Mouse (Mus musculus) right cerebral cortex, adult 18-20 months (tissue): Measurements from ENCODE around the gene Hsp90aa1.
"Not testable (repeated sequence)": the region's sequence is repeated elsewhere in the genome, so short reads cannot be mapped to it uniquely, and the experiment has no call there.

ENCODE experiments used
- DNase-seq: peaks from one replicate; pipeline ENCODE4 v3.0.0; 2022; ENCODE audit warnings: mixed read lengths

The Hsp90aa1 gene

DNA sequence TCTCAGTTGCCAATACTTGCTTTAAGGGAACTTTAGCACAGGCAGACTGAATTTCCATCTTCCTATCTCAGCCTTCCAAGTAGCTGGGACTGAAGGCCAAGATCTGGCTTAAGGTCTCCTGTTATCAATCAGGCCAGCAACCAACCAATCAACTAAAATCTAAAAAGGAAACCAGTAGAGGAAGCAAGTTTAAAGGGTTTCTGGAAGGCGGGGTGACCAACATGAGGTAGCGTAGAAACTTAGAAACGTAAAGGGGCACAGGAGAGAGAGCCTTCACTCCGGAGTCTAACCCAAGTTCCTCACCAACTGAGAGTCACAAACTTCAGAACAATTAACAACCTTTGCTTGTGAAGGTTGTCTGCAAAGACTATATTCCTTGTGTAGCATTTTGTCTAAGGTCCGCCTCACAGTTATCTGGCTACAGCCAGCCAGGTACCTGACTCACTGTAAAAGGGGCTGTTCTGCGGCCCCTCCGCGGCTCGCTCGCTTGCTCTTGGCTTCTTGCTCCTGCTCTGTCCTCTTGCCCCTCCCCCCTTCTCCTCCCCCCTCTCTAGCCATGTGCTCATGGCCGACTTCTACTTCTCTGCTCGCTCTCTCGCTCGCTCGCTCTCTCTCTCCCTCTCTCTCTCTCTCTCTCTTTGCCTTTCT lies 3.9 kb downstream of the Hsp90aa1 start:
- DNase-seq: no peak

DNA sequence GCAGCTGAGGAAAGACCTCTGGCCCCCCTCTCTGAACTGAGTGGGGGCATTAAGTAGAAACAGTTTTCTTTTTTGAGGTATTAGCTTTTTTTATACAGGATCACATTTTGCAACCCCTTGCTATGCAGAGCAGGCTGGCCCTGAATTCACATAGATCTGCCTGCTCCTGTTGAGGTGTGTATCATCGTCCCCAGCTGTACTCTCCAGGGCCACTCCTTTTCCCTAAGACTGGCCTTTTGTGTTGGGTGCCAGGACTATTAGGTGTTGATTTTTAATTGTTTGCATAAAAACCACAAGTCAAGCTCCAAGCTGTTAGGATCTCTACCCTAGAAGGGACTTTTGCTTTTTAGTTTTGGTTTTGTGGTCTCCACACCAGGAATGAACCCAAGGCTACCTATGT lies 4.4 kb downstream of the Hsp90aa1 start:
- DNase-seq: no peak

DNA sequence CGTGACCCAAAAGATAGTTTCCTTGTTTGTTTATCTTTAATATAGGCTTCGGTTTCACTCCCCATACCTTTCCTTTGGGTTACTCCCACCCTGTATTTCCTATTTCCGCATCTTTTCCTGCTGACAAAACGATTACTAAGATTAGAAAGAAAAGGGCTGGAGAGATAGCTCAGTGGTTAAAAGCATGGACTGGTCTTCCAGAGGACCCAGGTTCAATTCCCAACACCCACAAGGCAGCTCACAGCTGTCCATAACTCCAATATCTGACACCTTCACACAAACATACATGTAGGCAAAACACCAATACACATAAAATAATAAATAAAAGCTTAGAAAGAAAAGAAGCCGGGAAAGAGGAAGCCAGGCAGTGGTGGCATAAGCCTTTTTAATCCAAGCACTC lies 5.1 kb downstream of the Hsp90aa1 start:
- no peak for DNase-seq

DNA sequence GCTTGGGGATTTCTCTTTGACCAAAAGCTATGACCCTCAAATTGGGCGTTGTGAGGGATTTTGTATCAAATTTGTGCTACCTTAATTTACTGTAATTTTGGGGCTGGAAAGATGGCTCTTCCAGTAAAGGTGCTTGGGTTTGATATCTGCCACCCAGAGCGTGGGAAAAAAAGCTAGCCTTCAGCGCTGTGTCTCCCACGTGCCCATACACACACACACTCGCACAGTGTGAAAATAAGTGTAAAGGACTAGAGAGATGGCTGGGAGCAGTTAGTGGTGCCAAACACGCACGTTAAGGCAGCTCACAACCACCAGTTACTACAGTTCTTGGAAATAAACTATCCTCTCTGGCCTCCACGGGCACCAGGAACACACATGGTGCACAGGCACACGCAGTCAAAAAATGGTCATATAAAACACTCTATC lies 5.5 kb downstream of the Hsp90aa1 start:
- DNase-seq: no peak

DNA sequence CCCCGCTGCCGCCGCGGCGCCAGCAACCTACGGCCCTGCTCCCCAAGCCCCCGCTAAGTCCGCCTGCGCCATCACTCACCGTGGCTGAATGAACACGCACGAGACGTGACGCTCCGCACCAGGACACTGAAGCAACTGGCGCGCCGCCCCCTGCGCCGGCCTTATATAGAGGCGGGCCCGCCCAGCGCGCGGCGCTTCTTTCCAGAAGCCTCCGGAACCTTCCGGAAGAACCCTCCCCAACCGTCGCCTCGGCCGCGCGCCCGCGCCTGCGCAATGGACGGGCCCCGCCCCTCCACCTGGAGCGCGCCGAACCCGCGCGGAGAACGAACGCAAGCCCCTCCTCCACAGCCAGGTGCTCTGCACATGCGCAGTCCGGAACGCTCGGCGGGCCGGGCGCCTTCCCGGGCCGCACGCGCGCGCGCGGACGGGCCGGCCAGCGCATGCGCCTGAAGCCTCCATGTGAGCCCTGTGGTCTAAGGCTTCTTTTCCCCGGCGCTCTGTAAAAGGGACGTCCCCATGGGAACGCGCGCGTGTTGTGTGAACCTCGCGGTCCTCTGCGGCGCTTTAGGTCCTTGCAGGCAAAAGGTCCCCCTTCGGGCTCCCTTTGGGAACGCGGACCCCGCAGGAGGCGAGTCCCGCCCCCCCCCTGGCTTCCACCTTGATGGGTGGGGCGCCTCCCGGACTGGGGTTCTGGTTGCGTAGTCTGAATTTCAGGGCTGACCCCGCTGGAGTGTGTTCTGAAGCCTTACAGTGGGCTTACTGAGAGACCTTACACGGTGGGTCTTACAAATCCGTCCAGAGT lies 6.2 kb downstream of the Hsp90aa1 start:
- peak; percentile 96 for DNase-seq

DNA sequence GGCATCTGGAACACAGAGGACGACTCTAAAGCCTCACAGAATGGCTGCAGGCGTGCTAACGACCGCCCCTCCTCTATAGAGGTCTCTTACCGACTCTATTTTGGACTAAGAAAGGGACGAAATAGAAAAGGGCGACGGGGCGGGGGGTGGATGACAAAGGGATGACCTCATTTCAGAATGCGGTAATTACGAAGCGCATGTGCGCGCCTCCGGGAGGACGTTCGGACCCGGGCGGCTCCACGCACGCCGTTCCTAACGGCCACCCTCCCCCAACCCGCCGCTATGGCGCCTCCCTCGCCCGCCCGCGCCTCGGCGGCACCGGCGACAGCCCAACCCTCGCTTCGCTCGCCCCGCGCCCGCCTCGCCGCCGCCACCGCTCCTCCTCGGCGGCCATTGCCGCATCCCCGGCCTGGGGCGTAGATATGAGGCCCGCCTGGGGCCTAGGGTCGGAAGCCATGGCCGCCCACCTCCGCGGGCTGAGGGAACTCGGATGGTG lies 6.8 kb downstream of the Hsp90aa1 start:
- peak; percentile 71 for DNase-seq

DNA sequence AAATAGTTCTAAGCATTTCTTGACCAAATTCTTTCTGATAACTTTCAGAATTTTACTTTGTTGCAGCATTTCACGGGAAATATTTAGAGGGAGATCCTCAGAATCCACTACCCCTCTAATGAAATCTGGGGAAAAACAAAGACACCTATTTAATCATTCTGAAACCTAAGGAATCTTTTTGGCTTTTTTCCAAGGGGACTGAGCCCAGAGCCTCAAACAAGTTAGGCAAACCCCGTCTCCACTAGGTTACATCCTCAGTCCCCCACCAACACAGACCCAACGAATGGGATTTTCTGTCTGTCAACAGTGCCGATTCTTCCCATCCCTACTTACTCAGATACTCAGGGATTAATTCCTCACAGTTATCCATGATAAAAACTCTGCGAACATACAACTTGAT lies 9.2 kb downstream of the Hsp90aa1 start:
- not testable (repeated sequence) for DNase-seq

DNA sequence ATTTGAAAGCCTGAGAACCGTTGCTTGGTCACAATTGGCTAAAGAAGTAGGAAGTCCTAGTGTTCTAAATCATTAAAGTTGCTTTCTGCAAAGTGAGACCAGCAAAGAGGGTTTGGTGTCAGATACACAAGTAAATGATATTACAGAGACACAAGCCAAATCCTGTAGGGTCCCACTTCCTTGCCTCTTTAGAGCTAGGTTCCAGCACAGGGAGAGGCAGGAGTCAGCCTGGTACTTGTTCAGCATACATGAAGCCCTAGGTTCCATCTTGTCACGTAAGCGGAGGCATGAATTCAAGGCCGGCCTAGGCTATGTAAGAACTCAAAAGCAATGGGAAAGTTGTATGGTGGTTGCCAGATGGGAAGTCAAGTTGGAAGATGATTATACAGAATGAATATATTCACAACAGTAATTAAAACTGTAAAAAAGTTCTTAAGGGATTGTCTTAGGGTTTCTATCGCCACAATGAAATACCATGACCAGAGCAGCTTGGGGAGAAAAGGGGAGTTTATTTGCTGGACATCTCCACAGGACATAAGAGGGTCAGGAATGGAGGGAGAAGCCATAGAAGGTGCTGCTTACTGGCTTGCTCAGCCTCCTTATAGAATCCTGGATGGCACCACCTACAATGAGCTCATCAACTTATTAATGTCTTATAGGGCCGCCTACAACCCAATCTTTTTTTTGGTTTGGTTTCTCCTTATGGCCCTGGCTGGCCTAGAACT lies 12.4 kb downstream of the Hsp90aa1 start:
- DNase-seq: no peak

DNA sequence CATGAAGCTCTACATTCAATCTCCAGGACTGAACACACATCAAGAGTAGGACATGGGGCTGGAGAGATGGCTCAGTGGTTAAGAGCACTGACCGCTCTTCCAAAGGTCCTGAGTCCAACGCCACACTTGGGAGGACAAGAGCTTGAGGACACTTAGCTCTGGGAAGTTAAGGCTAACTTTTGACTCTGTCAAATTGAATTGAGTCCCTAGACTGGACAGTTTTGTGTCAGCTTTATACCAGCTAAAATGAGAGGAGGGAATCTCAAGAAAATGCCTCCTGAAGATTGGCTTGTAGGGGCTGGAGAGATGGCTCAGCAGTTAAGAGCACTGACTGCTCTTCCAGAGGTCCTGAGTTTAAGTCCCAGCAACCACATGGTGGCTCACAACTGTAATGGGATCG lies 13.6 kb downstream of the Hsp90aa1 start:
- DNase-seq: not testable (repeated sequence)

DNA sequence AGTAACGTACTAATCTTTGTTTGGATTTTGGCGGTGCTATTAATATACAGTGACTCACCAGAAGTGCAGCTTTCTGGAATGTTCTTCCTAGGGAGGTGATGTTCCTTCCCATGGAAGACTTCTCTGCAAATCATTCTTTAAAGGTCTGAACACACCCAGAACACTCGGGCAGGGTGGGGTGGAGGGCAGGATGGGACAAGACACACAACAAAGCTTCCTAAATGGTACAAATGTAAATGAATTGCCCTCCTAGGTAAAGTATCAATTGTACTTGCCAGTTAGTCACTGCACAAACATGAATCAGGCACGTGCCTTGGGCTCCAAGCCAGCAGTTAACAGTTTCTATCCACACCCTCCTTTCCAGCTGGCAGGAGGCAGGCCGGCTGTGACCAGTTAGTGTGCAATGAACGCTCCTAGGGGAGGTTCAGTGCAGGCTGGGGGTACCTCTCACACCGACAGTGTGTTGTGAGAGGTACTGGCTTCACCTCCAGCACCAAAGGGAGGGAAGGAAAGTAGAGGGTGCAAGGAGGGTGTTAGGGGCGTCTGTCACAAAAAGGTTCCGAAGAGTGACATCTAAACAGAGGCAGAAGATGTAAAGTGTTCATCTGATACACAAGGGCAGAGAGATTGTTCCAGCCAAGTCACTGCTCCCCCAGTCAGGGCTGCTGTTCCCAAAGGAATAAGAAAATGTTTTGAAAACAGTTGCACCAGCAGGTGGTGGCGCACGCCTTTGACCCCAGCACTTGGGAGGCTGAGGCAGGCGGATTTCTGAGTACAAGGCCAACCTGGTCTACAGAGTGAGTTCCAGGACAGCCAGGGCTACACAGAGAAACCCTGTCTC lies 14.4 kb downstream of the Hsp90aa1 start:
- DNase-seq: peak; percentile 52

DNA sequence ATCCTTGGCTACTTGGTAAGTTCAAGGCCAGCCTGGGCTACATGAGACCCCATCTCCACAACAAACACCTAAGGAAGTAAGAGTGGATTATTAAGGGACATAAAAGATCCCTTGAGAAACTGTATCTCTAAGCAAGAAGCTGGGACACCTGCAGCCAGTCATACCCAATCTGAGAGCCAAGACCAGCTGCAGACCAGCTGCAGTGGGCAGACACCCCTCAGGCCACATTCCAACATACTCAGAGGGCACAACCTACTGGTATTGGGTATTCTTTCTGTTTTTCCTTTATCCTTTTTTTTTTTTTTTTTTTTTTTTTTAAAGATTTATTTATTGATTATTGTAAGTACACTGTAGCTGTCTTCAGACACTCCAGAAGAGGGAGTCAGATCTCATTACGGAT lies 18.9 kb downstream of the Hsp90aa1 start:
- DNase-seq: no peak

DNA sequence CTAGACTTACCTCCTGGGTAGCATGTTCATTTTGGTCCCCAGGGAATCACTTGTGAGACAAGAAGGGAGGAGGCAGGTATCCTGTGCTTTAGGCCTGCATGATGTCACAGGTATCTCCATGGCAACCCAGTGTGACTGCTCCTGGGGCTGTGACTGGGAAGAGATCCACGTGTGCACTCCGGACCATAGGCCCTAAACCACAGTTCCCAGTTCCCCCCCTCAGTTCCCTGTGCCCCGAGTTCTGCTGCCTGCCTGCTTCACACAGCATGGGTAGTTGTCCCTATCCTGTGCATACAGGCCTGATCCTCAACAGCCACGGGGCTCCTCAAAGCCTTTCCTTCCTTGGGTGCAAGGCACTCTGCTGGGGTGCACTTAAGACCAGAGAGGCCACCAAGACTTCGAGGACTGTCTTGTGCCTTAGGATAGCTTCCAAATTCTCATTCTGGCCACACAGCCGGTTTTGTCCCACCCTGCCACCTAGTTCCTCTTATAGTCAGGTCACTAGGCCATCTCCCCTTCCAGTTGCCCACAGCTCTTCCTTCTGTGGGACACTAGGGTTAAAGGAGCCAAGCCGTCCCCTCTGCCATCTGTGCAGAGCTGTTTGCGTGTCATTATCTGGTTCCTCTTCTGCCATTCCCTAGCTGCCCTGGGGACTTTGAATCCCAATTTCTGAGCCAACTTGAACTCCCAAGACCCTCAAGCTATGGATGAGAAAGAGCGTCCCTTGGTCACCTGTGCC lies 19.8 kb downstream of the Hsp90aa1 start, which contains the start of gene 1700001K19Rik:
1700001K19Rik (minus strand) TSS at position 59 of the 739 bp plus-strand sequence.
- no peak for DNase-seq

DNA sequence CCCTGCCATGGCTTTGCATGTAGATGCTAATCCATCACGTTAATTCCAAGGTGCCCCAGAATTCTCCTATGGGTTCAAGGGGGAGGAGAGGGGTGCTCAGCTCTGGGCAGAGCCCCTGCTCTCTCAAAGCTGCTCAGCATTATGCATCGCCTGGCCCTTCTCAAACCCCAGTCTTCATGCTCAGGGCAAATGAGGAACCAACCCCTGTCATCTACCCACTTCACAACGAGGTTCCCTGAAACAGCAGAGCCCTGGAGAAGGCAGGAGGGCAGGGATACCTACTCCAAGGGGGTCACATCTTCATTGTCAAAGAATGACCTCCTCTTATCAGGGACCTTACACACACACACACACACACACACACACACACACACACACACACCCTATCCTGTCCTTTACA lies 20.6 kb downstream of the Hsp90aa1 start:
- DNase-seq: no peak

DNA sequence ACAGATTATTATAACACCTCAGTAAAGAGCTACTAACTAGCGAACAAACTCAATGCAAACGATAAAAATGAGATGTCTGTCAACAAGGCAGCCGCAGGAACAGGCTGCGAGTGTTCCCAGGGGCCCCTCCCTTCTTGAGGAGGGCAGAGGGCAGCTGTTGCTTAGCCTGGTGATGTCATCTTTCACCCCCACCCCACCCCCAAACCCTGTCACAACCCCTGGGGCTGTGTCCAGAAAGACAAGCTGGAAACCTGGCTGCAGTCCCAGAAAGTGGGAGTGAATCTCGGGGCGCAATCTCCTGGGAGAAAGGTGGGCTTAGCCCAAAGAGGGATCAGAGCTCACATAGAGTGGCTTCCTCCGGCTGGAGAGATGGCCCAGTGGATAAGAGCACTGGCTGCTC lies 21.3 kb downstream of the Hsp90aa1 start:
- no peak for DNase-seq

DNA sequence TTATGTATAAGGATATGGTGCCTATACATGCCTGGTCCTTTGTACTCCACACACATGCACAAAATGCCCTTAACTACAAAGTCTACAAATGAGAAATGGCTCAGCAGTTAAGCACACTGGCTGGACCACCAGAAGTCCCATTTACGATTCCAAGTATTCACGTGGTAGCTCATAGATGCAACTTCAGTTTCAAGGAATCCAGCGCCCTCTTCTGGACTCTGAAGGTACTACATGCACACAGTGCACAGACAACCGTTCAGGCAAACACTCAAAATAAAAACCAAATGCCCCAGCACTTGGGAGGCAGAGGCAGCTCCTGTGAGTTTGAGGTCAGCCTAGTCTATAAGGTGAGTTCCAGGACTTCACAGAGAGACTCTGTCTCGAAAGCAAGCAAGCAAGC lies 28.3 kb downstream of the Hsp90aa1 start:
- DNase-seq: no peak

DNA sequence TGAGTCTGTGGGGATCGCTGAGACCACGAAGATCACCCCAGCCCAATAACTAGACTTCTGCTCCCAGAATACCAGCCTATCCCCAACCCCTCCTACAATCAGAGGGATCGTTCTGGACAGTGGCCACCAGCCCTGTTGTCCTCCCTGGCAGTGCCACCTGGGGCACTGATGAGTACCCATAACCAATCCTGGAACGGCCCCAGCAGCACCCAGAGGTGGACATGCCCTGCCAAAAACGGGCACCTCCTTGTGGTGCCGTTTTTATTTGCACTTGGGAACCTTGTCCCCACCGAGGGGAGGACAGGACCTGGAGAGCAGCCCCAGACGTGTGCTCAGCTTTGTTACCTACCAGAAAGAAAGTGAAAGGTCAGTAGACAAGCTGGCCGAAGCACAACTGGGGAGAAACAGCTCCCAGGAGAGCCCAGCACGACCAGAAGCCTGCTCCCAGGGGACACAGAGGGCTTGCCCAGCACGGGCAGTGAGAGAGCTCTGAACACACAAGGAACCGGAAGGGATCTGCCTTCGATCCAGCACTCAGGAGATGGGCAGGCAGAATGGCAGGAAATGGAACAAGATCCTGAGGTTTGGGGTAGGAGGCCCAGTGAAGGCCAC lies 35.0 kb downstream of the Hsp90aa1 start:
- no peak for DNase-seq

DNA sequence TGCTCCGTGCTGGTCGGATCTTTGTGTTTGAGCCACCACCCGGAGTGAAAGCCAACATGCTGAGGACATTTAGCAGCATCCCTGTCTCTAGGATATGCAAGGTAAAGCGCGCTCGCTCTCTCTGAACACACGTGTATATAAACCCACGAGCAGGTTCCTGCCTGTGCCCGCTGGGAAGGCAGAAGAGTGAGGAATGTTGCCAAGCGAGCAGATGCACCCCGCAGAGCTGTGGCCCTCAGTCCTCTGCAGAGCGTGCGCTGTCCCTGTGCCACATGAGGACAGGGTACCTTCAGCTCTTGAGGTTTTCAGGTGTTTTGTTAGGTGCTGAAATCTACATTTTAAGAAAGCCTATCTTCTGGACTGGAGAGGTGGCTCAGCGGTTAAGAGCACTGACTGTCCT lies 40.8 kb downstream of the Hsp90aa1 start:
- no peak for DNase-seq

DNA sequence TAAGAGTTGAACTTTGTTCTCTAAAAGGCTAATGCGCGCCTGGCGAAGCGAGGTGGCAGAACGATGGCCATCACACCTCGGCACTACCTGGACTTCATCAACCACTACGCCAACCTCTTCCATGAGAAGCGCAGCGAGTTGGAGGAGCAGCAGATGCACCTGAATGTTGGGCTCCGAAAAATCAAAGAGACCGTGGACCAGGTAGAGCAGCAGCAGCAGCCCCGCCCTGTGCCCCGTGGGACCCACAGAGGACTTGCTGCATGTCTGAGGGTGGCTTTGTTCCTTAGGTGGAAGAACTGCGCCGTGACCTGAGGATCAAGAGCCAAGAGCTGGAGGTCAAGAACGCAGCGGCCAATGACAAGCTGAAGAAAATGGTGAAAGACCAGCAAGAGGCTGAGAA lies 51.1 kb downstream of the Hsp90aa1 start:
- DNase-seq: no peak

DNA sequence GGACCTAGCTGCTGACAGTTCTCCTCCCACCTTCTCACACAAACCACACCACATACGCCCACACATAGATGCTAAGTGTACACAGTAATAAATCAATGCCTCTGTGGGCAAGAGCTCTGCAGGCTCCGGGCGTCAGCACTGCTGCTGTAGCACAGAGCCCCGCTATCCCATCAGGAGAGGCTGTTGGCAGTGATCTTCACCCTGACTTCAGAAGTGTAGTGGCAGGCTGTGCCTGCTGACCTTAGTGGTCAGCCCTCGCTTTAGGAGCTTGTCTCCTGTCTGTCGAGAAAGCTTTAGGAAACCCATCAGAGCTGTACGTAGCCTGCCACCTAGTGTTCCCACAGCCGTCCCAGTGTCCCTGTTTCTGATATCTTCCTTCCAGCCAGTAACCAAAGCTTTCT lies 52.3 kb downstream of the Hsp90aa1 start:
- DNase-seq: peak; percentile 57
